Mouse (Mus musculus) MEL (cell line): Measurements from ENCODE around the gene Gad1.

ENCODE experiments used
- CTCF ChIP-seq, 3 experiments: IDR thresholded peaks in 2 of 3; conservative IDR thresholded peaks in 1 of 3; 2 replicates each; pipeline ENCODE4 v1.5.1; 2011 to 2012; ENCODE audit warnings: low read length in 3 of 3, low read depth in 2 of 3, mild to moderate bottlenecking in 2 of 3, improper control_type of control experiment in 1 of 3, inconsistent platforms in 1 of 3, mixed read lengths in 1 of 3, moderate library complexity in 1 of 3; ENCODE audit not compliant: control insufficient read depth in 1 of 3, insufficient read depth in 1 of 3, poor library complexity in 1 of 3, severe bottlenecking in 1 of 3
- GABPA ChIP-seq: IDR thresholded peaks from 2 replicates; pipeline ENCODE4 v1.6.1; 2012; ENCODE audit warnings: low read depth, mild to moderate bottlenecking, inconsistent platforms, low read length, improper control_type of control experiment, moderate library complexity
- KAT2A ChIP-seq: conservative IDR thresholded peaks from 2 replicates; pipeline ENCODE4 v1.6.1; 2012; ENCODE audit warnings: low read depth, low read length, improper control_type of control experiment, inconsistent platforms
- POLR2A ChIP-seq, 2 experiments: IDR thresholded peaks; 2 replicates each; pipeline ENCODE4 v1.6.1; 2011 to 2012; ENCODE audit warnings: low read length in 2 of 2, mild to moderate bottlenecking in 2 of 2, control low read depth in 1 of 2, improper control_type of control experiment in 1 of 2, low read depth in 1 of 2, moderate library complexity in 1 of 2; ENCODE audit not compliant: control insufficient read depth in 1 of 2, insufficient read depth in 1 of 2, poor library complexity in 1 of 2
- POLR2AphosphoS2 ChIP-seq: IDR thresholded peaks from 2 replicates; pipeline ENCODE4 v1.6.1; 2011; ENCODE audit warnings: low read length, improper control_type of control experiment
- RCOR1 ChIP-seq: IDR thresholded peaks from 2 replicates; pipeline ENCODE4 v1.6.1; 2012; ENCODE audit warnings: low read depth, mild to moderate bottlenecking, inconsistent platforms, low read length, improper control_type of control experiment
- USF1 ChIP-seq: IDR thresholded peaks from 2 replicates; pipeline ENCODE4 v1.6.1; 2014; ENCODE audit warnings: low read depth, mild to moderate bottlenecking, inconsistent platforms, low read length, improper control_type of control experiment, moderate library complexity

- TF ChIP-seq CTCF (IDR thresholded peaks at IDR 0.05 in 2 of 3, conservative IDR thresholded peaks at IDR 0.05 in 1 of 3; ENCODE audit: control insufficient read depth in 1 of 3, insufficient read depth in 1 of 3, low read depth in 2 of 3, low read length in 3 of 3, poor library complexity in 1 of 3, severe bottlenecking in 1 of 3) (no peak), POLR2A (IDR thresholded peaks at IDR 0.05; ENCODE audit: control insufficient read depth in 1 of 2, insufficient read depth in 1 of 2, low read depth in 1 of 2, low read length in 2 of 2, poor library complexity in 1 of 2) (no peak), KAT2A (no peak), GABPA (no peak), POLR2AphosphoS2 (no peak), RCOR1 (no peak), USF1 (no peak)
These were observed 96.6 kb downstream of the Gad1 start for GRCm38 (mm10) chr2:70649471-70649870.
